Mouse (Mus musculus): ENCODE data around the gene Ggcx. TPM values are rescaled to one million over a fixed set of nuclear protein-coding genes. Genes with fewer than 3 reads are reported as not detected.

Gene Ggcx
- polyA plus RNA-seq, 1 experiment, result 5.2 TPM

- TF ChIP-seq GATA1 (IDR thresholded peaks at IDR 0.05; ENCODE audit: low read length), result no peak
These were observed 24.1 kb downstream of the Ggcx start for GRCm38 (mm10) chr6:72438226-72438625.

- no peak for TF ChIP-seq GATA1 (IDR thresholded peaks at IDR 0.05; ENCODE audit: low read length)
These were observed 24.8 kb downstream of the Ggcx start for GRCm38 (mm10) chr6:72438862-72439354.

GRCm38 (mm10) chr6:72439355-72440185, 25.5 kb downstream of the Ggcx start, which contains the start of gene Mat2a:
Mat2a (minus strand) TSS chr6:72439558.
- no peak for TF ChIP-seq GATA1 (IDR thresholded peaks at IDR 0.05; ENCODE audit: low read length)

GRCm38 (mm10) chr6:72440186-72440990, 26.3 kb downstream of the Ggcx start:
- no peak for TF ChIP-seq GATA1 (IDR thresholded peaks at IDR 0.05; ENCODE audit: low read length)

- TF ChIP-seq GATA1 (IDR thresholded peaks at IDR 0.05; ENCODE audit: low read length), result no peak
These were observed 29.0 kb downstream of the Ggcx start for GRCm38 (mm10) chr6:72442921-72443604.

GRCm38 (mm10) chr6:72445011-72445410, 30.9 kb downstream of the Ggcx start:
- TF ChIP-seq GATA1 (IDR thresholded peaks at IDR 0.05; ENCODE audit: low read length), result no peak

- TF ChIP-seq GATA1 (IDR thresholded peaks at IDR 0.05; ENCODE audit: low read length), result no peak
These were observed 33.4 kb downstream of the Ggcx start for GRCm38 (mm10) chr6:72447487-72447886.

- no peak for TF ChIP-seq GATA1 (IDR thresholded peaks at IDR 0.05; ENCODE audit: low read length)
These were observed 38.2 kb downstream of the Ggcx start for GRCm38 (mm10) chr6:72452329-72452728.

- no peak for TF ChIP-seq GATA1 (IDR thresholded peaks at IDR 0.05; ENCODE audit: low read length)
These were observed 39.5 kb downstream of the Ggcx start for GRCm38 (mm10) chr6:72453578-72453977.

- no peak for TF ChIP-seq GATA1 (IDR thresholded peaks at IDR 0.05; ENCODE audit: low read length)
These were observed 40.1 kb downstream of the Ggcx start for GRCm38 (mm10) chr6:72454072-72454746.

- TF ChIP-seq GATA1 (IDR thresholded peaks at IDR 0.05; ENCODE audit: low read length), result no peak
These were observed 40.8 kb downstream of the Ggcx start for GRCm38 (mm10) chr6:72454833-72455373.

- no peak for TF ChIP-seq GATA1 (IDR thresholded peaks at IDR 0.05; ENCODE audit: low read length)
These were observed 42.5 kb downstream of the Ggcx start for GRCm38 (mm10) chr6:72456567-72456966.

GRCm38 (mm10) chr6:72458418-72458817, 44.3 kb downstream of the Ggcx start:
- no peak for TF ChIP-seq GATA1 (IDR thresholded peaks at IDR 0.05; ENCODE audit: low read length)

- TF ChIP-seq GATA1 (IDR thresholded peaks at IDR 0.05; ENCODE audit: low read length), result no peak
These were observed 44.8 kb downstream of the Ggcx start for GRCm38 (mm10) chr6:72458921-72459320.

Measured in G1E-ER4 (cell line).